Mouse (Mus musculus) ES-Bruce4 (cell line): ENCODE data around the gene Wnt8b. TPM values are rescaled to one million over a fixed set of nuclear protein-coding genes. Genes with fewer than 3 reads are reported as not detected.

Source experiments
- H3K27ac ChIP-seq: 2 replicates; pipeline ENCODE4 v1.5.1; 2012; ENCODE audit warnings: low read length, inconsistent platforms; ENCODE audit not compliant: insufficient read depth
- H3K27me3 ChIP-seq: 2 replicates; pipeline ENCODE4 v1.6.1; 2012; ENCODE audit warnings: mild to moderate bottlenecking, low read length, inconsistent platforms; ENCODE audit not compliant: control insufficient read depth, poor library complexity, insufficient read depth, severe bottlenecking
- H3K36me3 ChIP-seq: 2 replicates; pipeline ENCODE4 v1.6.1; 2012; ENCODE audit warnings: inconsistent platforms, mild to moderate bottlenecking, low read length, moderate library complexity; ENCODE audit not compliant: control insufficient read depth, poor library complexity, insufficient read depth, severe bottlenecking
- H3K4me1 ChIP-seq: one replicate; pipeline ENCODE4 v1.8.1; 2011; ENCODE audit warnings: low read length; ENCODE audit not compliant: control insufficient read depth, insufficient read depth
- H3K4me3 ChIP-seq: 2 replicates; pipeline ENCODE4 v1.5.1; 2011; ENCODE audit warnings: low read depth, mild to moderate bottlenecking, low read length
- H3K9ac ChIP-seq: 2 replicates; pipeline ENCODE4 v1.6.1; 2012; ENCODE audit warnings: low read depth, mild to moderate bottlenecking, inconsistent platforms; ENCODE audit not compliant: poor library complexity, severe bottlenecking
- H3K9me3 ChIP-seq: replicated peaks from 2 replicates; pipeline ENCODE4 v1.6.1; 2012; ENCODE audit warnings: mild to moderate bottlenecking, low read length, inconsistent platforms; ENCODE audit not compliant: control insufficient read depth, poor library complexity, insufficient read depth, severe bottlenecking
- CTCF ChIP-seq: IDR thresholded peaks from one replicate; pipeline ENCODE4 v1.8.1; 2011; ENCODE audit warnings: low read depth, low read length
- EP300 ChIP-seq: IDR thresholded peaks from 2 replicates; pipeline ENCODE4 v1.6.1; 2011; ENCODE audit warnings: low read depth, low read length; ENCODE audit not compliant: insufficient read depth
- POLR2A ChIP-seq: IDR thresholded peaks from one replicate; pipeline ENCODE4 v1.8.1; 2011; ENCODE audit warnings: low read length; ENCODE audit not compliant: insufficient read depth
- polyA plus RNA-seq: library from polyadenylated mRNA; stranded (reverse); fragments of >200 nt; gene quantifications from 2 replicates; pipeline ENCODE4 v1.2.4, GENCODE M21; 2011; ENCODE audit warnings: low read depth; ENCODE audit not compliant: missing spikeins, insufficient read depth, insufficient read length

Gene Wnt8b
- polyA plus RNA-seq, 1 experiment, result not detected

DNA sequence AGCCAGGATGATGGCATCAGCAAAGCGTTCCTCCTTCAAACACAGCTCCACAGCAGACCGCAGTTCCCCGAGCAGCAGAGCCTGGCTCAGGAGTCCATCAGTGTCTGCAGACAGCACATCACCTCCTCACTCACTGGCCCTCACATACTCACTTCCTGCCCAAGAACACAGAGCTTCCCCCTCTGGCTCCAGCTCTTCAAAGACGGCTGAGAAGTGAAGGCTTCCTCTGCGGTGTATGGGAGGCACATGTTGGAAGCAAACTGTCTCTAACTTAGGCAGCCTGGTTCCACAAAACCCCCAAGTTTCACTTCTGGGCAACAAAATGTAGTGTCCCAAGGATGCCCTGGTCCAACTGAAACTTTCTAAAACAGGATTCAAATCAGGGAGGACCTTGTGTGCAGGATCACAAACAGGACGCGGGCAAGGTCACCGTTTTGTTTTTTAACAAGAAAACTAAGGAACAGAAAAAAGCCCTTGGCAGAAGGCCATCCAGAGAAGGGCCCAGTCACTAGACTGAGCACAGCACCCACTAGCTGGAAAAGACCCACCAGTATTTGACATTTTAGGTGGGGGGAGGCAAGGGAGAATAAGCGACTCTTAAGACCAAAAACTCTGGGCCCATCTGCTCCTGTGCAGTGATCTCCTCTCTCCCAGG, 32.4 kb downstream of the Wnt8b start:
- Histone ChIP-seq H3K36me3 (no peaks in the 10 kb centered on the region), H3K27ac (no peak overlapping the region), H3K9me3 (no peaks in the 10 kb centered on the region), H3K4me1 (no peaks in the 10 kb centered on the region), H3K9ac (no peak overlapping the region), H3K27me3 (no peaks in the 10 kb centered on the region), H3K4me3 (no peak overlapping the region)
- TF ChIP-seq EP300 (no peak), POLR2A (no peak), CTCF (no peak)

DNA sequence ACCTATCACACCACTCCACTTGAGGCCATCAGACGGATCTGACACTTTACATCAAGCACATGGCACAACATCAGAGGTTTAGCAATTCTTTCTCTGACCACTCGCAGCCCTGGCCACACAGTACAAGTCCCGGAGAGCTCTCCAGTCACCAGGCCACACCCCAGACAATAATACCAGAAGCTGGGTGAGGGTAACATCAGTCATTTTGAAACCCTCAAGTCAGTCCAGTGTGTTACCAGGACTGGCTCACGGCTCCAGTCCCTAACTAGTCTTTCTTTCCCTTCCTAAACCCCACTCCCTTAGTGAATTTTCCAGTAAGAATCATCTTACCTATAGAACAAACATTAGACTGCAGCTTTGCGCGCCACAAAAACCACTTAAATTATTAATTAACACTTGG, 36.7 kb downstream of the Wnt8b start:
- Histone ChIP-seq H3K9ac (no peak overlapping the region), H3K36me3 (no peaks in the 10 kb centered on the region), H3K4me3 (no peak overlapping the region), H3K4me1 (no peaks in the 10 kb centered on the region), H3K9me3 (no peaks in the 10 kb centered on the region), H3K27me3 (no peaks in the 10 kb centered on the region), H3K27ac (no peak overlapping the region)
- no peak for TF ChIP-seq CTCF
- TF ChIP-seq POLR2A, result no peak
- no peak for TF ChIP-seq EP300

DNA sequence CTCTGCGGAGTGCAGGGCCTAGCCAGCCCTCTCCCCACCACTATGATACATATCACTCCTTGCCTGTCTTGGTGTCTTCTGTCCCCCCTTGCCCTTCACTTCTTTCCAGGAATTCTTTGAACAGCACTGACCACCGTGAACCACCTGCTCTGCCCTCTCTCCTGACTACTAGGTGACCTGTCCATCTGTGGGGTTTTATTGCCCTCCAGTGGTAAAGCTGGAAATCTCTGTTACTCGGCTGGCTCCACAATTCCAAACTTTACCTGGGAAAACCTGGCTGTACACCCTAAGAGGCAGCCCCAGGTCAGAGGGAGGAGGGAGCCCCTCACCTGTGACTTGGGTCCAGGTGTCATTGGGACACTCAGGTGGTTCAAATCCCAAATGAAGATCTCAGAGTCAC, 42.1 kb downstream of the Wnt8b start:
- no peaks in the 10 kb centered on the region for H3K36me3 ChIP-seq
- TF ChIP-seq EP300 (no peak), CTCF (peak; percentile 33)
- H3K27me3 ChIP-seq, result no peaks in the 10 kb centered on the region
- no peak overlapping the region for H3K9ac ChIP-seq
- no peak overlapping the region for H3K27ac ChIP-seq
- no peak overlapping the region for H3K4me3 ChIP-seq
- H3K9me3 ChIP-seq, result no peaks in the 10 kb centered on the region
- H3K4me1 ChIP-seq, result no peaks in the 10 kb centered on the region

DNA sequence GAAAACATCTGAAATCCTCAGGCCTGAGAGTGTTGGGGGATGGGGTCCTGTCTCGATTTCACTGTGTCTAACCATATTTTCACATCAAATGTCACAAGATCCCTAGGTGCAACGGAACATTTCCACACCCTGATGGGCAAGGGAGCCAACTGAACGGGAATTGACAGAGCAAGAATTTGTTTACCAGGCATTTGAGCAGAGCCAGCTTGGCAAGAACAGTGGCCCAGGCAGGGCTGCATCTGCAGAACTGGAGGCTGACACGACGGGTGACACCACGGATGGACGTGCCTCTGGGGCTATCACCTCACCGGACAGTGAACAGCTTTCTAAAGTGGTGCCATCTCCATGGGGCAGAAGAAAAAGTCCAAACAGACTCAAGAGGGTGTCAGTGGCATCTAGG, 44.1 kb downstream of the Wnt8b start:
- no peaks in the 10 kb centered on the region for H3K4me1 ChIP-seq
- H3K4me3 ChIP-seq, result no peak overlapping the region
- no peaks in the 10 kb centered on the region for H3K36me3 ChIP-seq
- no peak overlapping the region for H3K9ac ChIP-seq
- TF ChIP-seq EP300, result no peak
- TF ChIP-seq POLR2A, result no peak
- TF ChIP-seq CTCF, result no peak
- H3K9me3 ChIP-seq, result no peaks in the 10 kb centered on the region; the same call in 1 of the 2 replicates
- no peak overlapping the region for H3K27ac ChIP-seq
- no peaks in the 10 kb centered on the region for H3K27me3 ChIP-seq

DNA sequence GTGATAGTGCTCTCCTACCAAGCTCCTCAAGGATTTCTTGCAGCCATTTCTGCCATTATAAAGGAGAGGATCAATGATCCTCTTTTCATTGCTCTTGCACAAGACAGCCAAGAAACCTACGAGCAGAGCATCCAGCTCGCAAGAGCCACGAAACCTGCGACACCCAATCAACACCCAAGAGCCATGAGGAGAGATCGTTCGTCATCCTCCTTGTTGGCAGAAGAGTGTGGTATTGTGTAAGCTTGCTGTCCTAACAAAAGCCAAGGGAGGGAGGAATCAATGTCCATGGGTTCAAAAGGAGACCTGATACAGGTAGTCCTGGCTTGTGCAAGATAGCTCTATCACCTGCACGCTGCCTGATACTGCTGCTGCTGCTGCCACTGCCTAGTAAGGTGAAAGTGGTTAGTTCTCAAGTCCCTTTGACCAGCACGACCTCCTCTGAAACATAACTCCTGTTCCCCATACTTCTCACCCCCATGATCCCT, 49.5 kb downstream of the Wnt8b start:
- no peaks in the 10 kb centered on the region; the same call in 1 of the 2 replicates for H3K27me3 ChIP-seq
- H3K4me1 ChIP-seq, result no peaks in the 10 kb centered on the region
- TF ChIP-seq CTCF (no peak), POLR2A (no peak), EP300 (no peak)
- H3K36me3 ChIP-seq, result no peaks in the 10 kb centered on the region
- no peak overlapping the region for H3K4me3 ChIP-seq
- H3K9ac ChIP-seq, result no peak overlapping the region
- H3K27ac ChIP-seq, result no peak overlapping the region
- no peaks in the 10 kb centered on the region; the same call in 1 of the 2 replicates for H3K9me3 ChIP-seq

DNA sequence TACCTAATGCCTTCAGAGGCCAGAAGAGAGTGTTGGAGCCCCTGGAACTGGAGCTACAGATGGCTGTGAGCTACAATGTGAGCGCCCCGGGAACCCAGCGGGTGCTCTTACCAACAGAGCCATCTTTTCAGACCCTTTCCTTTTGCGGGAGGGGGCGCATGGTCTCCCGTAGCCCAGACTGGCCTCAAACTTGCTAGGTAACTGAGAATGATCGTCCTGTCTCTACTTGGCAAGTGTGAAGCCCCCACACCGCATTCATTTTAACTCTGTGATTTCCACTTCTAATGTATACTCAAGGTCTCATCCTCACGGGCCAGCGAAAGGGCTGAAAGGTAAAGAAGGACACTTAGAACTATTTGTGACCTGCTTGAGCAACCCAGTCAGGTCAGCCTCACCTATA, 51.1 kb downstream of the Wnt8b start:
- Histone ChIP-seq H3K9ac (no peak overlapping the region), H3K4me1 (no peaks in the 10 kb centered on the region), H3K27ac (no peak overlapping the region), H3K36me3 (peaks cover 6% of the 10 kb centered on the region; the same call in 1 of the 2 replicates), H3K9me3 (no peaks in the 10 kb centered on the region; the same call in 1 of the 2 replicates), H3K27me3 (no peaks in the 10 kb centered on the region; the same call in 1 of the 2 replicates), H3K4me3 (no peak overlapping the region)
- no peak for TF ChIP-seq EP300
